Mouse (Mus musculus) ES-E14 (cell line): ENCODE results near the gene Pm20d1. TPM values are rescaled to one million over a fixed set of nuclear protein-coding genes. Genes with fewer than 3 reads are reported as not detected.

Experiments
- DNase-seq: peaks from one replicate; pipeline ENCODE4 v3.0.0-alpha.2; 2013; ENCODE audit warnings: low read depth, low spot score
- H3K27ac ChIP-seq: 2 replicates; pipeline ENCODE4 v1.5.1; 2012; ENCODE audit warnings: low read depth, mild to moderate bottlenecking, low read length, moderate library complexity, mixed read lengths; ENCODE audit not compliant: poor library complexity, insufficient read depth, severe bottlenecking
- H3K36me3 ChIP-seq: 2 replicates; pipeline ENCODE4 v1.6.1; 2012; ENCODE audit warnings: mild to moderate bottlenecking, low read length, moderate library complexity, mixed read lengths; ENCODE audit not compliant: control insufficient read depth, poor library complexity, insufficient read depth, severe bottlenecking
- H3K4me1 ChIP-seq, 2 experiments: fragments of 150-350 bp in 1 of 2; sonication (generic) in 1 of 2; 2 replicates each; pipeline ENCODE4 v1.6.1; 2012; ENCODE audit warnings: low read length in 2 of 2, mild to moderate bottlenecking in 1 of 2, mixed read lengths in 1 of 2; ENCODE audit not compliant: control insufficient read depth in 2 of 2, insufficient read depth in 2 of 2, poor library complexity in 1 of 2
- H3K4me3 ChIP-seq, 2 experiments: fragments of 150-350 bp in 1 of 2; sonication (generic) in 1 of 2; 2 replicates each; pipeline ENCODE4 v1.5.1; 2012; ENCODE audit warnings: low read length in 2 of 2, low read depth in 1 of 2, mild to moderate bottlenecking in 1 of 2, mixed read lengths in 1 of 2; ENCODE audit not compliant: insufficient read depth in 1 of 2, poor library complexity in 1 of 2, severe bottlenecking in 1 of 2
- H3K9ac ChIP-seq: 2 replicates; pipeline ENCODE4 v1.6.1; 2012; ENCODE audit warnings: low read depth, mild to moderate bottlenecking, low read length, mixed read lengths; ENCODE audit not compliant: poor library complexity, insufficient read depth, severe bottlenecking
- H3K9me3 ChIP-seq: fragments of 150-350 bp; sonication (generic); 2 replicates; pipeline ENCODE4 v1.6.1; 2012; ENCODE audit warnings: low read depth, mild to moderate bottlenecking, low read length; ENCODE audit not compliant: control insufficient read depth, insufficient read depth
- CHD2 ChIP-seq: IDR thresholded peaks from 2 replicates; pipeline ENCODE4 v1.6.1; 2014; ENCODE audit warnings: mild to moderate bottlenecking, low read depth, low read length, inconsistent platforms
- HCFC1 ChIP-seq: IDR thresholded peaks from 2 replicates; pipeline ENCODE4 v1.6.1; 2012; ENCODE audit warnings: low read length, inconsistent platforms, borderline replicate concordance; ENCODE audit not compliant: insufficient read depth
- MAFK ChIP-seq: IDR thresholded peaks from 2 replicates; pipeline ENCODE4 v1.6.1; 2014; ENCODE audit warnings: mild to moderate bottlenecking, low read depth, low read length, inconsistent platforms; ENCODE audit not compliant: insufficient read depth
- ZC3H11A ChIP-seq: IDR thresholded peaks from 2 replicates; pipeline ENCODE4 v1.6.1; 2012; ENCODE audit warnings: low read depth, mild to moderate bottlenecking, inconsistent platforms, low read length, borderline replicate concordance
- ZNF384 ChIP-seq: IDR thresholded peaks from 2 replicates; pipeline ENCODE4 v1.6.1; 2012; ENCODE audit warnings: low read depth, low read length, inconsistent platforms
- in situ Hi-C, 2 experiments: fragments of 600-800 bp; cut with MboI; formaldehyde crosslinking; loops; one replicate each; pipeline ENCODE4 v1.15.1; 2025; ENCODE audit warnings: low sequenced_read_pairs in 2 of 2, inconsistent platforms in 1 of 2; ENCODE audit not compliant: unreplicated experiment in 2 of 2
- total RNA-seq: library from RNA; depleted of rRNA; stranded (reverse); fragments of 300-350 nt; gene quantifications from 2 replicates; pipeline ENCODE4 v1.2.3, GENCODE M21; 2012

Gene Pm20d1
- total RNA-seq, 1 experiment, result 2.0 TPM

DNA sequence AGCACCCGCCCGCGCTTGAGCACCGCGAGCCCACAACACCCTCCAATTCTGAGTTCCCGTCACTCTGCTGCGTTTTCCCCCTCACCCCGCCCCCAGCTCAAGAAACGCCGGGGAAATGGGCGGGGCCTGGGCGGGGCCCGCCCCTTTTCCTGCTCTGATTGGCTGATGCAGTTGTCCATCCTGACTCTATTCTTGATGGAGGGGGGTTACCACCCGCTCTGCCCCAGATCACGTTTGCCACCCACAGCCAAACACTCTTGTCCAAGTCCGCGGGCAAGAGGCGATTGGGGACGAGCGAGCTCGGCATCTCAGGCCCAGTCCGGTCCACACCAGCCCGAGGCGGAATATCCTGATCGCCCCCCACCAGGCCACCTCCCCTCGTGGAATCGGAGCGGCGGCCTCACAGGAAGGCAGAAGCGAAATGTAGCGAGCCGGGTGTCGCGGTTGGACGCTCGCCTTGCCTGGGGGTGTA, 30.6 kb downstream of the Pm20d1 start:
- DNase-seq, result peak; percentile 92
- Histone ChIP-seq H3K36me3 (peaks cover 15% of the 10 kb centered on the region; the same call in 1 of the 2 replicates), H3K9ac (peak overlapping the region; percentile 93), H3K9me3 (no peaks in the 10 kb centered on the region), H3K4me3 (peak overlapping the region; percentile 91 to 94), H3K27ac (peak overlapping the region; percentile 41; the same call in 1 of the 2 replicates), H3K4me1 (peaks cover 4 to 8% of the 10 kb centered on the region in 2 experiments; a peak in 3 of 4 replicates)
- in situ Hi-C loops, result no loop called here
- TF ChIP-seq MAFK, result no peak
- no peak for TF ChIP-seq ZNF384
- peak; percentile 74; the same call in 1 of the 2 replicates for TF ChIP-seq CHD2

DNA sequence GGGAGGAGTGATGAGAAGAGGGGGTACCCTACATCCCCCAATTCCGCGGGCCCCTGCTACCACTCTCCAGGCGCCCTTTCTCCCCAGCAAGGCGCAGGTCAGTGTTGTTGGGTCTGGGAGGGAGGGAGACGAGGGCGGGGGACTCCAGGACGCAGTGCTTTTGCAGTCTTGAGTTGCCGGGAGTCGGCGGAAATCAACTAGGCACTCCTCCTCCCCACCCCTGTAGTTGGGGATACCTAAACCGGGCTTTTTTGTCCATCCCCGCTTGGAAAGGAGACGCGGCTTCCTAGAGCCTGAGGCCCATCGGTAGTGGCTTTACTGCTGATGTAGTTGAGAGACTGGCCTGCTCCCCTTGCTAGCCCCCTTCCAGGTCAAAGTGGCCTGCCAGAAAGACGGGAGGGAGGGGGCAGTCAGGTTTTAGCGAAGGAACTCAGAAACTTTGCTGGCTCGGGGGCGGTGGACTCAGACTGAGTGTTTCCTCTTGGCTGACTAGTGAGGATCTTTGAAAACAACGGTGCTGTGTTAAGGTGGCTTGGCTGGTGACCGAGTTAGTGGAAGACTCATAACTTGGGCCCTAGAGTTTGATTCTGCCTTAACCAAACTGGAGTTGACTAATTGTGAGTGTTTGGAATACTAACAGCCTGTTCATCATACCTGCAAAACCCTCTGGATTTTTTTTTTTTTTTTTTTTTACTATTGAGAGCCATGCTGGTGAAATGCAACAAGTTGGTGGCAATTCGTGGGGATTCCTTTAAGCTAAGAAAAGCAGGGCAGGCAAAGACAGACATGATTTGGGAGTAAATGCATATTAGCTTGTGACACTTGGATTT, 31.3 kb downstream of the Pm20d1 start:
- H3K4me3 ChIP-seq, result peak overlapping the region; percentile 91 to 94
- H3K36me3 ChIP-seq, result peaks cover 17% of the 10 kb centered on the region; the same call in 1 of the 2 replicates
- DNase-seq, result peak; percentile 45
- peak overlapping the region; percentile 93 for H3K9ac ChIP-seq
- in situ Hi-C loops, result no loop called here
- H3K4me1 ChIP-seq, result peaks cover 4 to 8% of the 10 kb centered on the region in 2 experiments; a peak in 3 of 4 replicates
- H3K27ac ChIP-seq, result peak overlapping the region; percentile 41; the same call in 1 of the 2 replicates
- no peaks in the 10 kb centered on the region for H3K9me3 ChIP-seq
- TF ChIP-seq CHD2 (no peak), HCFC1 (no peak)

- in situ Hi-C loops, result no loop called here
- Histone ChIP-seq H3K4me1 (peaks cover 7 to 13% of the 10 kb centered on the region in 2 experiments; a peak in 3 of 4 replicates), H3K9ac (no peak overlapping the region)
These were observed 32.1 kb downstream of the Pm20d1 start for GRCm38 (mm10) chr1:131829279-131829678.

DNA sequence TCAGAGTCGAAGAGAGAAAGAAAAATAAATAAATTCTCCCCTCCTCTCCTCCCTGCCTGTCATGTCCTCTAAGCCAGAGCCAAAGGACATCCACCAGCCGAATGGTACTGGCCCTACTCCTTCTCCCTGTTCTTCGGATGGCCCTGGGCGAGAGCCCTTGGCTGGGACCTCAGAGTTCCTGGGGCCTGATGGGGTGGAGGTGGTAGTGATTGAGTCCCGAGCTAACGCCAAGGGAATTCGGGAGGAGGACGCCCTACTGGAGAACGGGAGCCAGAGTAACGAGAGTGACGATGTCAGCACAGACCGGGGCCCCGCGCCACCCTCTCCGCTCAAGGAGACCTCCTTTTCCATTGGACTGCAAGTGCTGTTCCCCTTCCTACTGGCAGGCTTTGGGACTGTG, 33.4 kb downstream of the Pm20d1 start:
- DNase-seq, result no peak
- Histone ChIP-seq H3K4me3 (no peak overlapping the region), H3K36me3 (peaks cover 24% of the 10 kb centered on the region), H3K4me1 (peaks cover 7 to 13% of the 10 kb centered on the region in 2 experiments; a peak in 3 of 4 replicates), H3K9me3 (no peaks in the 10 kb centered on the region), H3K27ac (no peak overlapping the region), H3K9ac (no peak overlapping the region)
- in situ Hi-C loops, result no loop called here
- no peak for TF ChIP-seq ZC3H11A

More at GRCm38 (mm10) chr1:131829279-131829678, 32.1 kb downstream of the Pm20d1 start:
- DNase-seq, result no peak
- Histone ChIP-seq H3K36me3 (peaks cover 22% of the 10 kb centered on the region; the same call in 1 of the 2 replicates), H3K4me3 (peak overlapping the region in 1 of 2 experiments; percentile 91; a peak in 1 of 4 replicates), H3K9me3 (no peaks in the 10 kb centered on the region), H3K27ac (no peak overlapping the region)
- TF ChIP-seq MAFK (no peak), ZNF384 (no peak), CHD2 (no peak), ZC3H11A (no peak), HCFC1 (no peak)
